24 mouse cellular contexts compared by ENCODE assay signal in the genomic region with DNA sequence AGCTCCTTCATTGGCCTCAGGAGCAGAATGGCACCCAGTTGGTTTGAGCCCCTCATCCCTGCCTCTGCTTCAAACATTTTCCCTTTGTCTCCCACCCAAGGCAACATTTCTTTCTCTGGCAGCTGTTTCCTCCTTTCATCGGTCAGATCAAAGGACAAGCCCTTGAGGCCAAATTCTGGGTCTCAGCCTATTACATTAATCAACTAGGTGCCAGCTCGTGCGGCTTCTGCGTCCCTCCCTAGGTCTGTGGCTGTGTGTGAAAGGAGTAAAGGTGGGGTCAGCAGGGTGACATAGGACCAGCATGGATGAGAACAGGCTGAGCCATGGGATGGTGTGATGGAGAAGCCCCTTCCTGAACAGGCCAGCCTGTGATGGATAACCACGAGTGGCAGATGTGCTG. TPM values are rescaled to one million over a fixed set of nuclear protein-coding genes. Genes with fewer than 3 reads are reported as not detected.
DNase-seq lines count a peak whose midpoint lies in the region; ATAC-seq lines count a peak whose summit lies in the region.
"Had no signal": no experiment of that assay in that cellular context is flagged by ENCODE, and none has a peak within 500 bp of the region (broad histone marks: within the 10 kb centered on the region; RNA-seq: fewer than 3 reads in every experiment).

No protein-coding gene starts in this region.

- H3K9me3 ChIP-seq in forebrain, embryonic 10.5 days, result no peaks in the 10 kb centered on the region
- no peaks in the 10 kb centered on the region for H3K9me3 ChIP-seq in forebrain, embryonic 15.5 days
- no peaks in the 10 kb centered on the region for H3K9me3 ChIP-seq in midbrain, embryonic 13.5 days
- no peaks in the 10 kb centered on the region for H3K9me3 ChIP-seq in midbrain, embryonic 11.5 days (ENCODE audit: control insufficient read depth, low read length)
- H3K9me3 ChIP-seq in embryonic facial prominence, embryonic 13.5 days, result no peaks in the 10 kb centered on the region
- no peaks in the 10 kb centered on the region for H3K9me3 ChIP-seq in neural tube, embryonic 11.5 days (ENCODE audit: control insufficient read depth, low read length)
- no peaks in the 10 kb centered on the region for H3K9me3 ChIP-seq in heart, embryonic 11.5 days (replicated peaks; ENCODE audit: control insufficient read depth, low read length)
- H3K9me3 ChIP-seq: G1E; heart, embryonic 13.5 days; intestine, embryonic 15.5 days had no signal

- WGBS in forebrain, embryonic 10.5 days, result 53% methylated on average over 5 of the region's 5 CpGs
- WGBS in forebrain, embryonic 15.5 days, result 40% methylated on average over 5 of the region's 5 CpGs
- 50% methylated on average over 5 of the region's 5 CpGs for WGBS in midbrain, embryonic 13.5 days
- 58% methylated on average over 5 of the region's 5 CpGs for WGBS in midbrain, embryonic 11.5 days
- 16% methylated on average over 5 of the region's 5 CpGs for WGBS in embryonic facial prominence, embryonic 13.5 days
- 3% methylated on average over 5 of the region's 5 CpGs for WGBS in neural tube, embryonic 11.5 days
- WGBS in heart, embryonic 11.5 days (ENCODE audit: insufficient replicate concordance), result 57% methylated on average over 5 of the region's 5 CpGs

- H3K4me1 ChIP-seq in forebrain, embryonic 10.5 days, result peaks cover 12% of the 10 kb centered on the region
- peaks cover 13% of the 10 kb centered on the region for H3K4me1 ChIP-seq in forebrain, embryonic 15.5 days
- peaks cover 13% of the 10 kb centered on the region for H3K4me1 ChIP-seq in midbrain, embryonic 13.5 days (replicated peaks)
- H3K4me1 ChIP-seq in midbrain, embryonic 11.5 days (ENCODE audit: control insufficient read depth, insufficient read depth, low read length), result peaks cover 3% of the 10 kb centered on the region; the same call in 1 of the 2 replicates
- H3K4me1 ChIP-seq in embryonic facial prominence, embryonic 13.5 days, result peaks cover 13% of the 10 kb centered on the region
- peaks cover 11% of the 10 kb centered on the region for H3K4me1 ChIP-seq in neural tube, embryonic 11.5 days (ENCODE audit: control insufficient read depth, insufficient read depth, low read length)
- 0 out of 2 replicates have a peak, but pooled peaks cover 2% of the 10 kb centered on the region for H3K4me1 ChIP-seq in heart, embryonic 11.5 days (ENCODE audit: control insufficient read depth, insufficient read depth, low read length)
- H3K4me1 ChIP-seq: intestine, embryonic 15.5 days had no signal

- H3K36me3 ChIP-seq in forebrain, embryonic 10.5 days (replicated peaks), result peaks cover 28% of the 10 kb centered on the region
- H3K36me3 ChIP-seq in forebrain, embryonic 15.5 days, result no peaks in the 10 kb centered on the region
- H3K36me3 ChIP-seq in midbrain, embryonic 13.5 days, result peaks cover 23% of the 10 kb centered on the region
- no peaks in the 10 kb centered on the region for H3K36me3 ChIP-seq in midbrain, embryonic 11.5 days (ENCODE audit: control insufficient read depth, insufficient read depth, low read length)
- H3K36me3 ChIP-seq in embryonic facial prominence, embryonic 13.5 days, result peaks cover 35% of the 10 kb centered on the region
- H3K36me3 ChIP-seq in neural tube, embryonic 11.5 days (ENCODE audit: control insufficient read depth, insufficient read depth, low read length), result 0 out of 2 replicates have a peak, but pooled peaks cover 2% of the 10 kb centered on the region
- peaks cover 6% of the 10 kb centered on the region; the same call in 1 of the 2 replicates for H3K36me3 ChIP-seq in heart, embryonic 11.5 days (ENCODE audit: control insufficient read depth, insufficient read depth, low read length)
- H3K36me3 ChIP-seq: intestine, embryonic 15.5 days had no signal

- no peak overlapping the region for H3K4me3 ChIP-seq in forebrain, embryonic 10.5 days
- no peak overlapping the region for H3K4me3 ChIP-seq in forebrain, embryonic 15.5 days
- H3K4me3 ChIP-seq in midbrain, embryonic 13.5 days (replicated peaks), result no peak overlapping the region
- H3K4me3 ChIP-seq in midbrain, embryonic 11.5 days (ENCODE audit: low read depth, low read length), result no peak overlapping the region
- H3K4me3 ChIP-seq in embryonic facial prominence, embryonic 13.5 days, result no peak overlapping the region
- no peak overlapping the region for H3K4me3 ChIP-seq in neural tube, embryonic 11.5 days (ENCODE audit: low read depth, low read length)
- no peak overlapping the region for H3K4me3 ChIP-seq in heart, embryonic 11.5 days (ENCODE audit: low read depth, low read length)
- H3K4me3 ChIP-seq: heart, embryonic 13.5 days; intestine, embryonic 15.5 days; myocyte had no signal

- H3K9ac ChIP-seq in forebrain, embryonic 15.5 days (replicated peaks), result no peak overlapping the region
- H3K9ac ChIP-seq in midbrain, embryonic 13.5 days (replicated peaks), result no peak overlapping the region
- no peak overlapping the region for H3K9ac ChIP-seq in midbrain, embryonic 11.5 days (ENCODE audit: low read length)
- H3K9ac ChIP-seq in embryonic facial prominence, embryonic 13.5 days, result 0 out of 2 replicates have a peak overlapping the region, but pooled peaks have one; percentile 16
- H3K9ac ChIP-seq in neural tube, embryonic 11.5 days (ENCODE audit: low read length), result peak overlapping the region; percentile 18; the same call in 1 of the 2 replicates
- H3K9ac ChIP-seq in heart, embryonic 11.5 days (ENCODE audit: low read depth, low read length), result no peak overlapping the region
- H3K9ac ChIP-seq: heart, embryonic 13.5 days; intestine, embryonic 15.5 days; liver, postnatal 0 days had no signal

- no peak for ATAC-seq in forebrain, embryonic 15.5 days (replicated peaks)
- ATAC-seq in midbrain, embryonic 13.5 days, result peak; percentile 71; the same call in 1 of the 2 replicates
- no peak for ATAC-seq in midbrain, embryonic 11.5 days (ENCODE audit: low FRiP score)
- ATAC-seq in embryonic facial prominence, embryonic 13.5 days (ENCODE audit: insufficient number of reproducible peaks, insufficient read depth, low FRiP score, low TSS enrichment, low read depth), result no peak
- no peak for ATAC-seq in neural tube, embryonic 11.5 days (ENCODE audit: insufficient read depth, low FRiP score, low TSS enrichment)
- no peak for ATAC-seq in heart, embryonic 11.5 days (replicated peaks; ENCODE audit: insufficient number of reproducible peaks, low FRiP score, low TSS enrichment)
- ATAC-seq: activated CD4-positive, CD25-positive, alpha-beta regulatory T cell, adult 4 months; intestine, embryonic 15.5 days; liver, postnatal 0 days had no signal

- no peaks in the 10 kb centered on the region for H3K27me3 ChIP-seq in forebrain, embryonic 10.5 days (ENCODE audit: poor library complexity, severe bottlenecking)
- no peaks in the 10 kb centered on the region for H3K27me3 ChIP-seq in forebrain, embryonic 15.5 days
- no peaks in the 10 kb centered on the region for H3K27me3 ChIP-seq in midbrain, embryonic 13.5 days
- no peaks in the 10 kb centered on the region for H3K27me3 ChIP-seq in midbrain, embryonic 11.5 days (ENCODE audit: control insufficient read depth, insufficient read depth, low read length)
- H3K27me3 ChIP-seq in embryonic facial prominence, embryonic 13.5 days, result no peaks in the 10 kb centered on the region
- H3K27me3 ChIP-seq in neural tube, embryonic 11.5 days (ENCODE audit: control insufficient read depth, insufficient read depth, low read length), result no peaks in the 10 kb centered on the region
- H3K27me3 ChIP-seq in heart, embryonic 11.5 days (ENCODE audit: control insufficient read depth, insufficient read depth, low read length), result no peaks in the 10 kb centered on the region
- H3K27me3 ChIP-seq: heart, embryonic 13.5 days; intestine, embryonic 15.5 days had no signal

- no peak overlapping the region for H3K4me2 ChIP-seq in forebrain, embryonic 15.5 days (replicated peaks)
- H3K4me2 ChIP-seq in midbrain, embryonic 13.5 days (replicated peaks), result no peak overlapping the region
- no peak overlapping the region for H3K4me2 ChIP-seq in midbrain, embryonic 11.5 days
- H3K4me2 ChIP-seq in embryonic facial prominence, embryonic 13.5 days, result no peak overlapping the region
- no peak overlapping the region for H3K4me2 ChIP-seq in neural tube, embryonic 11.5 days (ENCODE audit: low read depth)
- no peak overlapping the region for H3K4me2 ChIP-seq in heart, embryonic 11.5 days
- H3K4me2 ChIP-seq: heart, embryonic 13.5 days; intestine, embryonic 15.5 days had no signal

- no peak for DNase-seq in forebrain, embryonic 10.5 days (ENCODE audit: extremely low spot score, low spot score)
- no peak for DNase-seq in midbrain, embryonic 11.5 days (ENCODE audit: low spot score, missing footprints)
- DNase-seq in neural tube, embryonic 11.5 days (ENCODE audit: low spot score), result peak; percentile 36
- DNase-seq in heart, postnatal 4 days, result no peak
- DNase-seq: adrenal gland, postnatal 36 days; cerebellum, adult 2 months; kidney, adult 9 months; kidney, postnatal 4 days; liver, postnatal 0 days; lung, postnatal 14 days; right cerebral cortex, adult 18-20 months had no signal

- peak overlapping the region; percentile 62 for H3K27ac ChIP-seq in forebrain, embryonic 10.5 days
- no peak overlapping the region for H3K27ac ChIP-seq in forebrain, embryonic 15.5 days (replicated peaks)
- H3K27ac ChIP-seq in midbrain, embryonic 13.5 days, result peak overlapping the region; percentile 27
- H3K27ac ChIP-seq in midbrain, embryonic 11.5 days (ENCODE audit: low read depth, low read length), result no peak overlapping the region
- H3K27ac ChIP-seq in embryonic facial prominence, embryonic 13.5 days, result no peak overlapping the region
- H3K27ac ChIP-seq in neural tube, embryonic 11.5 days (ENCODE audit: low read depth, low read length), result peak overlapping the region; percentile 67
- no peak overlapping the region for H3K27ac ChIP-seq in heart, embryonic 11.5 days (ENCODE audit: low read depth, low read length)
- H3K27ac ChIP-seq: heart, embryonic 13.5 days; intestine, embryonic 15.5 days had no signal

RNA-seq across cellular contexts. Expression of a gene that starts 13.8 kb away (rescaled TPM):
- 0.44 and 0.58 TPM in 2 replicates for polyA plus RNA-seq in forebrain, embryonic 10.5 days (2016; fragmentation: Nextera tagmentation; extraction: Ambion mirVana)
- polyA plus RNA-seq in forebrain, embryonic 15.5 days (2015; fragmentation: Nextera tagmentation; extraction: Ambion mirVana), result 0.10 and 0.28 TPM in 2 replicates
- polyA plus RNA-seq in midbrain, embryonic 13.5 days (2015; fragmentation: Nextera tagmentation; extraction: Ambion mirVana), result 0.30 TPM in 2 replicates
- polyA plus RNA-seq in midbrain, embryonic 11.5 days (2014; fragmentation: Nextera tagmentation; extraction: Ambion mirVana), result 0.40 and 0.53 TPM in 2 replicates
- polyA plus RNA-seq in embryonic facial prominence, embryonic 13.5 days (2015; fragmentation: Nextera tagmentation; extraction: Ambion mirVana), result 3.1 and 3.6 TPM in 2 replicates
- 1.5 and 1.7 TPM in 2 replicates for polyA plus RNA-seq in neural tube, embryonic 11.5 days (2014; fragmentation: Nextera tagmentation; extraction: Ambion mirVana)
- under 1 TPM; 0.67 to 0.72 TPM for total RNA-seq in heart, postnatal 4 days (2021)
- polyA plus RNA-seq in heart, embryonic 11.5 days (2014; fragmentation: Nextera tagmentation; extraction: Ambion mirVana), result 0.50 and 0.80 TPM in 2 replicates
- total RNA-seq: common myeloid progenitor, adult 5-6 weeks; granulocyte monocyte progenitor cell, adult 5-6 weeks; liver, adult 2 months; megakaryocyte, adult 5-6 weeks had no signal
- polyA plus RNA-seq: activated CD4-positive, CD25-positive, alpha-beta regulatory T cell, adult 4 months; G1E had no signal

RNA-seq across cellular contexts. Expression of a gene that starts 28.5 kb away (rescaled TPM):
- polyA plus RNA-seq in forebrain, embryonic 10.5 days (2016; fragmentation: Nextera tagmentation; extraction: Ambion mirVana), result 63.2 and 67.3 TPM in 2 replicates
- 69.3 and 75.5 TPM in 2 replicates for polyA plus RNA-seq in forebrain, embryonic 15.5 days (2015; fragmentation: Nextera tagmentation; extraction: Ambion mirVana)
- polyA plus RNA-seq in midbrain, embryonic 13.5 days (2015; fragmentation: Nextera tagmentation; extraction: Ambion mirVana), result 66.2 and 72.9 TPM in 2 replicates
- 49.0 and 54.7 TPM in 2 replicates for polyA plus RNA-seq in midbrain, embryonic 11.5 days (2014; fragmentation: Nextera tagmentation; extraction: Ambion mirVana)
- polyA plus RNA-seq in embryonic facial prominence, embryonic 13.5 days (2015; fragmentation: Nextera tagmentation; extraction: Ambion mirVana), result 46.0 and 47.3 TPM in 2 replicates
- polyA plus RNA-seq in neural tube, embryonic 11.5 days (2014; fragmentation: Nextera tagmentation; extraction: Ambion mirVana), result 56.3 and 67.0 TPM in 2 replicates
- 10 to 100 TPM; 49.6 TPM for total RNA-seq in heart, postnatal 4 days (2021)
- polyA plus RNA-seq in heart, embryonic 11.5 days (2014; fragmentation: Nextera tagmentation; extraction: Ambion mirVana), result 31.6 and 37.4 TPM in 2 replicates

RNA-seq across cellular contexts. Expression of a gene that starts 51.5 kb away (rescaled TPM):
- 29.1 and 29.3 TPM in 2 replicates for polyA plus RNA-seq in forebrain, embryonic 10.5 days (2016; fragmentation: Nextera tagmentation; extraction: Ambion mirVana)
- 26.8 and 29.4 TPM in 2 replicates for polyA plus RNA-seq in forebrain, embryonic 15.5 days (2015; fragmentation: Nextera tagmentation; extraction: Ambion mirVana)
- polyA plus RNA-seq in midbrain, embryonic 13.5 days (2015; fragmentation: Nextera tagmentation; extraction: Ambion mirVana), result 26.0 and 26.1 TPM in 2 replicates
- 23.9 and 27.7 TPM in 2 replicates for polyA plus RNA-seq in midbrain, embryonic 11.5 days (2014; fragmentation: Nextera tagmentation; extraction: Ambion mirVana)
- polyA plus RNA-seq in embryonic facial prominence, embryonic 13.5 days (2015; fragmentation: Nextera tagmentation; extraction: Ambion mirVana), result 19.2 and 20.2 TPM in 2 replicates
- polyA plus RNA-seq in neural tube, embryonic 11.5 days (2014; fragmentation: Nextera tagmentation; extraction: Ambion mirVana), result 23.8 and 25.0 TPM in 2 replicates
- 1 to 10 TPM; 4.1 to 5.1 TPM for total RNA-seq in heart, postnatal 4 days (2021)
- polyA plus RNA-seq in heart, embryonic 11.5 days (2014; fragmentation: Nextera tagmentation; extraction: Ambion mirVana), result 12.7 and 14.2 TPM in 2 replicates

RNA-seq across cellular contexts. Expression of a gene that starts 56.2 kb away (rescaled TPM):
- polyA plus RNA-seq in forebrain, embryonic 10.5 days (2016; fragmentation: Nextera tagmentation; extraction: Ambion mirVana), result 160 and 166 TPM in 2 replicates
- 460 and 461 TPM in 2 replicates for polyA plus RNA-seq in forebrain, embryonic 15.5 days (2015; fragmentation: Nextera tagmentation; extraction: Ambion mirVana)
- polyA plus RNA-seq in midbrain, embryonic 13.5 days (2015; fragmentation: Nextera tagmentation; extraction: Ambion mirVana), result 458 and 469 TPM in 2 replicates
- 214 and 216 TPM in 2 replicates for polyA plus RNA-seq in midbrain, embryonic 11.5 days (2014; fragmentation: Nextera tagmentation; extraction: Ambion mirVana)
- 183 and 186 TPM in 2 replicates for polyA plus RNA-seq in embryonic facial prominence, embryonic 13.5 days (2015; fragmentation: Nextera tagmentation; extraction: Ambion mirVana)
- 235 and 249 TPM in 2 replicates for polyA plus RNA-seq in neural tube, embryonic 11.5 days (2014; fragmentation: Nextera tagmentation; extraction: Ambion mirVana)
- total RNA-seq in heart, postnatal 4 days (2021), result 100 to 1,000 TPM; 115 to 126 TPM
- polyA plus RNA-seq in heart, embryonic 11.5 days (2014; fragmentation: Nextera tagmentation; extraction: Ambion mirVana), result 194 and 197 TPM in 2 replicates

Comparison
In these comparisons a context has a peak if more than half of its experiments do, and no peak if none do; other contexts are left out.
1. H3K27ac ChIP-seq: peak in forebrain, embryonic 10.5 days (single experiment), midbrain, embryonic 13.5 days (single experiment) and neural tube, embryonic 11.5 days (single experiment); none in forebrain, embryonic 15.5 days (single experiment), midbrain, embryonic 11.5 days (single experiment), embryonic facial prominence, embryonic 13.5 days (single experiment) and heart, embryonic 11.5 days (single experiment).
2. H3K9ac ChIP-seq: peak in embryonic facial prominence, embryonic 13.5 days (single experiment) and neural tube, embryonic 11.5 days (single experiment); none in forebrain, embryonic 15.5 days (single experiment), midbrain, embryonic 13.5 days (single experiment), midbrain, embryonic 11.5 days (single experiment) and heart, embryonic 11.5 days (single experiment).